Mouse (Mus musculus): ENCODE measurements around the gene Tspyl3. TPM values are rescaled to one million over a fixed set of nuclear protein-coding genes. Genes with fewer than 3 reads are reported as not detected.

Gene Tspyl3
- polyA plus RNA-seq, 1 experiment from 2014 or later = 40.0 TPM

DNA sequence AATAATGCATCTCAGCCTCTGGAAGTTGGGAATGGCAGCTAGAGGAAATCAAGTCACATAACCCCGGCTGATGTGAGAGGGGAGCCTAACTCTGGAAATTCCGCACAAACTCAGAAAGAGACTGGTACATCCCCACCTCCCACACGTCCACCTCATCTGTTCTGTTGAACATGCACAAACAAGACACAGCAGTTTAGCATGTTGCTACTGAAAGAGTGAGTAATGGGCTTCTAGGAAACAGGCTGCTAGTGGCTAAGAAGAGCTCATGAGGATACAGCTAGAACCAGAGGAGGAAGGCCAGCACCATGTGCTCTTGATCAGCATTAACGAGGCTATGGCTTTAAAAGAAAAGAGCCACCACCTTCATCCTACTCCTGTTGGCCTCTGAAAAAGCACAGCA, 12.7 kb upstream of the Tspyl3 start:
- no peaks in the 10 kb centered on the region for H3K9me3 ChIP-seq (ENCODE audit: control insufficient read depth, low read length)
- no peak overlapping the region for H3K4me2 ChIP-seq (ENCODE audit: low read length)
- H3K27me3 ChIP-seq (replicated peaks; ENCODE audit: control insufficient read depth, insufficient read depth, low read length) = no peaks in the 10 kb centered on the region
- peaks cover 21% of the 10 kb centered on the region for H3K36me3 ChIP-seq (ENCODE audit: control insufficient read depth, insufficient read depth)
- 61% methylated on average over 4 of the region's 4 CpGs for WGBS
- H3K4me1 ChIP-seq (replicated peaks; ENCODE audit: control insufficient read depth, insufficient read depth, low read length) = peaks cover 27% of the 10 kb centered on the region
- no peak for ATAC-seq
- H3K4me3 ChIP-seq (replicated peaks; ENCODE audit: low read length) = no peak overlapping the region
- H3K9ac ChIP-seq (replicated peaks; ENCODE audit: low read depth, low read length) = no peak overlapping the region
- H3K27ac ChIP-seq (ENCODE audit: low read length) = no peak overlapping the region

- Histone ChIP-seq H3K9me3 (ENCODE audit: control insufficient read depth, low read length) (no peaks in the 10 kb centered on the region), H3K4me1 (replicated peaks; ENCODE audit: control insufficient read depth, insufficient read depth, low read length) (peaks cover 25% of the 10 kb centered on the region), H3K4me3 (replicated peaks; ENCODE audit: low read length) (no peak overlapping the region), H3K27me3 (replicated peaks; ENCODE audit: control insufficient read depth, insufficient read depth, low read length) (no peaks in the 10 kb centered on the region), H3K9ac (replicated peaks; ENCODE audit: low read depth, low read length) (no peak overlapping the region), H3K4me2 (ENCODE audit: low read length) (no peak overlapping the region), H3K36me3 (ENCODE audit: control insufficient read depth, insufficient read depth) (peaks cover 24% of the 10 kb centered on the region), H3K27ac (ENCODE audit: low read length) (no peak overlapping the region)
- no peak for ATAC-seq
- 62% methylated on average over 4 of the region's 4 CpGs for WGBS
Measured at GRCm38 (mm10) chr2:153237193-153237592, 12.0 kb upstream of the Tspyl3 start.

DNA sequence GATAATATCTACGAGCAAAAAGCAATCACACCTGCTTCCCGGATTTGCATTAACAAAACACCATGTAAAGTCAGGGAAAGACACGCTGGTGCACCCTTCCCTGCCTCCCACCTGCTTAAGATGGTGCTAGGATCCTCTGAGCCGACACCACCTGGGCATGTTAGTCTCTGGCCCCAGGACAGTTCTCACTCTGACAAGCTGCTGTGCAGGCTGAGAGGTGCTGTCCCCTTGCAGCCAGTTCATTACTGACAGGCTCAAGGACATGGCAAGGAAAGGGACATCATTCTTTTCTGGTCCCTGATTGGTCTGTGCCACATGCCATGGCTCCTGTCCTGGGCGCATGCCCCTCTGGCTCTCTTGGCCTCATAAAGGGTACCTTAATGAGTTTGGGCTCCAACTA, 3.3 kb upstream of the Tspyl3 start:
- Histone ChIP-seq H3K4me3 (replicated peaks; ENCODE audit: low read length) (no peak overlapping the region), H3K4me2 (ENCODE audit: low read length) (no peak overlapping the region), H3K27me3 (replicated peaks; ENCODE audit: control insufficient read depth, insufficient read depth, low read length) (no peaks in the 10 kb centered on the region), H3K9ac (replicated peaks; ENCODE audit: low read depth, low read length) (no peak overlapping the region), H3K9me3 (ENCODE audit: control insufficient read depth, low read length) (no peaks in the 10 kb centered on the region), H3K36me3 (ENCODE audit: control insufficient read depth, insufficient read depth) (peaks cover 32% of the 10 kb centered on the region), H3K27ac (ENCODE audit: low read length) (no peak overlapping the region), H3K4me1 (replicated peaks; ENCODE audit: control insufficient read depth, insufficient read depth, low read length) (peaks cover 8% of the 10 kb centered on the region)
- 90% methylated on average over 5 of the region's 5 CpGs for WGBS
- ATAC-seq = no peak

GRCm38 (mm10) chr2:153227959-153228358, 2.7 kb upstream of the Tspyl3 start:
- Histone ChIP-seq H3K9me3 (ENCODE audit: control insufficient read depth, low read length) (no peaks in the 10 kb centered on the region), H3K4me1 (replicated peaks; ENCODE audit: control insufficient read depth, insufficient read depth, low read length) (peaks cover 8% of the 10 kb centered on the region), H3K9ac (replicated peaks; ENCODE audit: low read depth, low read length) (no peak overlapping the region), H3K27ac (ENCODE audit: low read length) (no peak overlapping the region), H3K4me2 (ENCODE audit: low read length) (no peak overlapping the region), H3K4me3 (replicated peaks; ENCODE audit: low read length) (no peak overlapping the region), H3K36me3 (ENCODE audit: control insufficient read depth, insufficient read depth) (peaks cover 31% of the 10 kb centered on the region), H3K27me3 (replicated peaks; ENCODE audit: control insufficient read depth, insufficient read depth, low read length) (no peaks in the 10 kb centered on the region)
- 90% methylated on average over 4 of the region's 4 CpGs for WGBS
- no peak for ATAC-seq

DNA sequence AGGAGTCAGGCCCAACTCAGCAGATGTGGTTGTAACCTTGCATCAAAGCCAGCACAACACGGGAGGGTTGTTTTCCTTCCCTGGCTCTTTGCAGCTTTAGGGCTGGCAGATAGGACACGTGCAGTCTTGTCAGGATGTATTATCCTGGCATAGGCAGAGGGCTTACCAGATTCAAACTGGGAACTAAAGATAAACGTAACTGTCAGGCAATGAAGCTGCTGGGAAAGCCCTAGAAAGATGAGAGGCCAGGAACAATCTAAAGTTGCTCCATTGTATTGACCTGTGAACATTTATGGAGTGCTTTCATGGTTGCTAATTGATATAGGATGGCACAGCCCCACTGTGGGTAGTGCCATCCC, 333 bp upstream of the Tspyl3 start:
- H3K9ac ChIP-seq (replicated peaks; ENCODE audit: low read depth, low read length) = peak overlapping the region; percentile 93
- H3K36me3 ChIP-seq (ENCODE audit: control insufficient read depth, insufficient read depth) = peaks cover 14% of the 10 kb centered on the region
- no peak for ATAC-seq
- no peaks in the 10 kb centered on the region for H3K9me3 ChIP-seq (ENCODE audit: control insufficient read depth, low read length)
- 11% methylated on average over 3 of the region's 3 CpGs for WGBS
- H3K4me1 ChIP-seq (replicated peaks; ENCODE audit: control insufficient read depth, insufficient read depth, low read length) = peaks cover 8% of the 10 kb centered on the region
- peak overlapping the region; percentile 82 for H3K27ac ChIP-seq (ENCODE audit: low read length)
- H3K27me3 ChIP-seq (replicated peaks; ENCODE audit: control insufficient read depth, insufficient read depth, low read length) = no peaks in the 10 kb centered on the region
- peak overlapping the region; percentile 68 for H3K4me3 ChIP-seq (replicated peaks; ENCODE audit: low read length)
- peak overlapping the region; percentile 70 for H3K4me2 ChIP-seq (ENCODE audit: low read length)

DNA sequence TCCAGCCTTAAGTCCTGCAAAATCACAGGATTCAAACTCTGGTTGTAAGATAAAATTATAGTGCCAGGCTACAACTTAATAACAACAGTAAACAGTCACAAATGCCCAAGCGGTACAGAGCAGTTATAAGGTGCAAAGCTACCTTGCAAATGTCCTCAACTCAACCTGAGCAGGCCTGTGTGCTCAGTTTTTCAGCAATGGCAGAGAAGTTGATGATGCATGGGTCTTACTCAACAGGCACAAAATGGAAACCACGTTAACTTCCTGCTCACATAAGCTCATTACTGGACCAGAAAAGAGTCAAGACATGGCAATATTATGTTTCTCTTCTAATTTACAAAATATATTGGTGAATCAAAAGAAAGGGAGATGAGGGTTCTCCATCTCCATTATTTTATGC, 2.7 kb downstream of the Tspyl3 start:
- Histone ChIP-seq H3K27ac (ENCODE audit: low read length) (no peak overlapping the region), H3K9me3 (ENCODE audit: control insufficient read depth, low read length) (no peaks in the 10 kb centered on the region), H3K4me3 (replicated peaks; ENCODE audit: low read length) (no peak overlapping the region), H3K9ac (replicated peaks; ENCODE audit: low read depth, low read length) (no peak overlapping the region), H3K4me1 (replicated peaks; ENCODE audit: control insufficient read depth, insufficient read depth, low read length) (peaks cover 8% of the 10 kb centered on the region), H3K4me2 (ENCODE audit: low read length) (no peak overlapping the region), H3K36me3 (ENCODE audit: control insufficient read depth, insufficient read depth) (peaks cover 2% of the 10 kb centered on the region; the same call in 1 of the 2 replicates), H3K27me3 (replicated peaks; ENCODE audit: control insufficient read depth, insufficient read depth, low read length) (no peaks in the 10 kb centered on the region)
- WGBS = 95% methylated on average over 2 of the region's 2 CpGs
- ATAC-seq = no peak

- peaks cover 2% of the 10 kb centered on the region; the same call in 1 of the 2 replicates for H3K36me3 ChIP-seq (ENCODE audit: control insufficient read depth, insufficient read depth)
- no peak for ATAC-seq
- H3K4me2 ChIP-seq (ENCODE audit: low read length) = no peak overlapping the region
- no peaks in the 10 kb centered on the region for H3K27me3 ChIP-seq (replicated peaks; ENCODE audit: control insufficient read depth, insufficient read depth, low read length)
- H3K9ac ChIP-seq (replicated peaks; ENCODE audit: low read depth, low read length) = no peak overlapping the region
- H3K9me3 ChIP-seq (ENCODE audit: control insufficient read depth, low read length) = no peaks in the 10 kb centered on the region
- no peak overlapping the region for H3K4me3 ChIP-seq (replicated peaks; ENCODE audit: low read length)
- peaks cover 8% of the 10 kb centered on the region for H3K4me1 ChIP-seq (replicated peaks; ENCODE audit: control insufficient read depth, insufficient read depth, low read length)
- H3K27ac ChIP-seq (ENCODE audit: low read length) = no peak overlapping the region
Measured at GRCm38 (mm10) chr2:153222130-153222529, 3.1 kb downstream of the Tspyl3 start.

- peaks cover 2% of the 10 kb centered on the region; the same call in 1 of the 2 replicates for H3K36me3 ChIP-seq (ENCODE audit: control insufficient read depth, insufficient read depth)
- no peak overlapping the region for H3K4me3 ChIP-seq (replicated peaks; ENCODE audit: low read length)
- H3K27ac ChIP-seq (ENCODE audit: low read length) = no peak overlapping the region
- H3K27me3 ChIP-seq (replicated peaks; ENCODE audit: control insufficient read depth, insufficient read depth, low read length) = no peaks in the 10 kb centered on the region
- H3K4me1 ChIP-seq (replicated peaks; ENCODE audit: control insufficient read depth, insufficient read depth, low read length) = peaks cover 8% of the 10 kb centered on the region
- H3K9ac ChIP-seq (replicated peaks; ENCODE audit: low read depth, low read length) = no peak overlapping the region
- no peaks in the 10 kb centered on the region for H3K9me3 ChIP-seq (ENCODE audit: control insufficient read depth, low read length)
- no peak overlapping the region for H3K4me2 ChIP-seq (ENCODE audit: low read length)
- WGBS = 87% methylated on average over 4 of the region's 4 CpGs
- ATAC-seq = no peak
Measured at GRCm38 (mm10) chr2:153221620-153222019, 3.6 kb downstream of the Tspyl3 start.

- ATAC-seq = no peak
- Histone ChIP-seq H3K9me3 (ENCODE audit: control insufficient read depth, low read length) (no peaks in the 10 kb centered on the region), H3K4me2 (ENCODE audit: low read length) (no peak overlapping the region), H3K36me3 (ENCODE audit: control insufficient read depth, insufficient read depth) (peaks cover 2% of the 10 kb centered on the region; the same call in 1 of the 2 replicates), H3K4me3 (replicated peaks; ENCODE audit: low read length) (no peak overlapping the region), H3K27me3 (replicated peaks; ENCODE audit: control insufficient read depth, insufficient read depth, low read length) (no peaks in the 10 kb centered on the region), H3K27ac (ENCODE audit: low read length) (no peak overlapping the region), H3K4me1 (replicated peaks; ENCODE audit: control insufficient read depth, insufficient read depth, low read length) (no peaks in the 10 kb centered on the region), H3K9ac (replicated peaks; ENCODE audit: low read depth, low read length) (no peak overlapping the region)
- WGBS = 80% methylated on average over 3 of the region's 3 CpGs
Measured at GRCm38 (mm10) chr2:153218516-153218915, 6.7 kb downstream of the Tspyl3 start.

DNA sequence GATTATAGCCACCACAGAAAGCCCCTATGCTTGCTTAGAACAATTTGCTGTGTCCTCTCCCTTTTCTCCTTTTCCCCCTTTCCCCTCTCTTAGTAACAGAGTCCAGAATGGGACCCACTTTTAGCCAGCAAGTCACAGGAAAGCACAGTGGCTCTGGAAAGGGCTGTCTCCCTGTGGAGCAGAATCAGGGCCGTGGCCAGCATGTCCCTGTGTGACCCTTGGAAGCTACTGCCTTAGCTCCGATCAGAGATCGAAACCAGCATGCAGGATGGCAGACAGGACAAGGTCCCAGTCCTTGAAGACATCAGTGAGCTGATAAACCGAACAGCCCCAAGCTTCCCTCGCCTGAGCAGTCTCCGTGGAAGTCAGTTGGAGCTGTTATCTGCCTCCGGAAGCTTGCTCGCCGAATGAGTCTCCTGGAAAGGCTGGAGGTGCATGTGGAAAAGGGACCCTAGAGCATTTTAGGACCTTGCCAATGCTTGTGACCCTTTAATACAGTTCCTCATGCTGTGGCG, 7.4 kb downstream of the Tspyl3 start:
- Histone ChIP-seq H3K4me3 (replicated peaks; ENCODE audit: low read length) (no peak overlapping the region), H3K9me3 (ENCODE audit: control insufficient read depth, low read length) (no peaks in the 10 kb centered on the region), H3K36me3 (ENCODE audit: control insufficient read depth, insufficient read depth) (peaks cover 2% of the 10 kb centered on the region; the same call in 1 of the 2 replicates), H3K27me3 (replicated peaks; ENCODE audit: control insufficient read depth, insufficient read depth, low read length) (no peaks in the 10 kb centered on the region), H3K9ac (replicated peaks; ENCODE audit: low read depth, low read length) (no peak overlapping the region), H3K4me1 (replicated peaks; ENCODE audit: control insufficient read depth, insufficient read depth, low read length) (no peaks in the 10 kb centered on the region), H3K4me2 (ENCODE audit: low read length) (no peak overlapping the region), H3K27ac (ENCODE audit: low read length) (no peak overlapping the region)
- ATAC-seq = no peak
- WGBS = 89% methylated on average over 10 of the region's 10 CpGs
